Comparison of ENCODE assay signal across 8 mouse cellular contexts in genomic region chr5:118331608-118332394, GRCm38 (mm10).
DNase-seq lines count a peak whose midpoint lies in the region; ATAC-seq lines count a peak whose summit lies in the region.

No protein-coding gene starts in this region.

- DNase-seq in B cell, adult 2 months, result peak; percentile 65 to 66
- peak; percentile 88 for DNase-seq in brain, adult 2 months (ENCODE audit: low read depth, low spot score)
- peak; percentile 83 to 90 for DNase-seq in heart, postnatal 10 days
- peak; percentile 93 to 94 for DNase-seq in kidney, postnatal 4 days
- peak; percentile 60 for DNase-seq in testis, postnatal 14 days (ENCODE audit: low spot score)

- peak overlapping the region; percentile 65 for H3K9ac ChIP-seq in forebrain, embryonic 13.5 days
- peak overlapping the region; percentile 23; the same call in 1 of the 2 replicates for H3K9ac ChIP-seq in liver, embryonic 15.5 days
- peak overlapping the region; percentile 64 for H3K9ac ChIP-seq in neural tube, embryonic 12.5 days

- peak overlapping the region; percentile 63 for H3K27ac ChIP-seq in forebrain, embryonic 13.5 days
- no peak overlapping the region for H3K27ac ChIP-seq in liver, embryonic 15.5 days (replicated peaks)
- H3K27ac ChIP-seq in neural tube, embryonic 12.5 days, result no peak overlapping the region; the same call in 1 of the 2 replicates

- peaks cover 3% of the 10 kb centered on the region; the same call in 1 of the 2 replicates for H3K27me3 ChIP-seq in forebrain, embryonic 13.5 days
- peaks cover 81% of the 10 kb centered on the region for H3K27me3 ChIP-seq in liver, embryonic 15.5 days
- H3K27me3 ChIP-seq in neural tube, embryonic 12.5 days (replicated peaks), result no peaks in the 10 kb centered on the region

- peak; percentile 60; the same call in 1 of the 2 replicates for ATAC-seq in forebrain, embryonic 13.5 days
- ATAC-seq in liver, embryonic 15.5 days (ENCODE audit: insufficient read depth), result peak; percentile 37; the same call in 1 of the 2 replicates
- peak; percentile 78 for ATAC-seq in neural tube, embryonic 12.5 days (ENCODE audit: low FRiP score, low read depth)

- peak overlapping the region; percentile 36 for H3K4me3 ChIP-seq in forebrain, embryonic 13.5 days
- H3K4me3 ChIP-seq in liver, embryonic 15.5 days (replicated peaks), result peak overlapping the region; percentile 45
- H3K4me3 ChIP-seq in neural tube, embryonic 12.5 days, result peak overlapping the region; percentile 32

- 1% methylated on average over 32 of the region's 32 CpGs for WGBS in forebrain, embryonic 13.5 days
- 1% methylated on average over 32 of the region's 32 CpGs for WGBS in liver, embryonic 15.5 days (ENCODE audit: insufficient replicate concordance)
- WGBS in neural tube, embryonic 12.5 days, result under 1% methylated on average over 32 of the region's 32 CpGs

- H3K4me1 ChIP-seq in forebrain, embryonic 13.5 days, result peaks cover 42% of the 10 kb centered on the region
- H3K4me1 ChIP-seq in liver, embryonic 15.5 days (replicated peaks), result peaks cover 5% of the 10 kb centered on the region; the same call in 1 of the 2 replicates
- H3K4me1 ChIP-seq in neural tube, embryonic 12.5 days, result peaks cover 36% of the 10 kb centered on the region

- H3K9me3 ChIP-seq in forebrain, embryonic 13.5 days (replicated peaks), result no peaks in the 10 kb centered on the region
- H3K9me3 ChIP-seq in liver, embryonic 15.5 days (replicated peaks), result no peaks in the 10 kb centered on the region
- no peaks in the 10 kb centered on the region for H3K9me3 ChIP-seq in neural tube, embryonic 12.5 days

- H3K4me2 ChIP-seq in forebrain, embryonic 13.5 days, result peak overlapping the region; percentile 67
- peak overlapping the region; percentile 66 for H3K4me2 ChIP-seq in liver, embryonic 15.5 days
- peak overlapping the region; percentile 71 for H3K4me2 ChIP-seq in neural tube, embryonic 12.5 days (replicated peaks)

- intact Hi-C loops in heart, postnatal 10 days (cut with DNase I), result loop anchor here (1.0 to 2.0 kb wide), 4 partner anchors 228 to 406 kb away; no protein-coding TSS in a partner anchor

- H3K36me3 ChIP-seq in forebrain, embryonic 13.5 days (ENCODE audit: poor library complexity, severe bottlenecking), result no peaks in the 10 kb centered on the region
- no peaks in the 10 kb centered on the region for H3K36me3 ChIP-seq in liver, embryonic 15.5 days (replicated peaks)
- H3K36me3 ChIP-seq in neural tube, embryonic 12.5 days, result no peaks in the 10 kb centered on the region
